25 mouse cellular contexts compared by ENCODE assay signal in the genomic region with DNA sequence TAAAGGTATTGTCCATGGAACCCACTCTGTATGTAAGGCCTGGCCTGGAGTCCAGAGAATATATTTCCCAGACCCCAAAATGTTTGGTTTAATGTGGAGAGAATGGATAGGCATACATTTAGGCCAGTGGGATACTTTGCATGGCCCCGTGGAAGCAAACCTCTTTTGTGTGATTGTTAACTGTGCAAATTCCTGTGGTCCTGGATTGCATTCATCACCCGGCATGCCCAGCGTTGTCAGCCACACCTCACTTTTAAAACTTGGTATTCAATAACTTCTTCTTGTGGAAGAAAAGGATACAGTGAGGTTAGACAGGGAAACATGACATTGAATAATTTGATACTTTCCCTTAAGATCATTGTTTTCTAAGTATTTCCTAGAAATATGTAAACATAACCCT. TPM values are rescaled to one million over a fixed set of nuclear protein-coding genes. Genes with fewer than 3 reads are reported as not detected.
"Had no signal": no experiment of that assay in that cellular context is flagged by ENCODE, and none has a peak within 500 bp of the region (broad histone marks: within the 10 kb centered on the region; RNA-seq: fewer than 3 reads in every experiment).

No protein-coding gene starts in this region.

- H3K36me3 ChIP-seq: heart, embryonic 10.5 days; heart, embryonic 12.5 days; hindbrain, embryonic 13.5 days; hindbrain, embryonic 15.5 days; kidney, embryonic 15.5 days; limb, embryonic 13.5 days; limb, embryonic 15.5 days; liver, embryonic 12.5 days had no signal

- DNase-seq: gastrocnemius, adult 2 months; gastrocnemius, postnatal 10 days; gastrocnemius, postnatal 25 days; heart, adult 18-20 months; heart, postnatal 10 days; heart, postnatal 4 days; kidney, adult 11 months; kidney, adult 2 months; kidney, adult 9 months; kidney, postnatal 14 days; kidney, postnatal 36 days; layer of hippocampus, adult 9-11 months; layer of hippocampus, postnatal 36 days; left cerebral cortex, postnatal 4 days had no signal

- H3K27me3 ChIP-seq: heart, embryonic 12.5 days; hindbrain, embryonic 13.5 days; hindbrain, embryonic 15.5 days; kidney, embryonic 15.5 days; limb, embryonic 13.5 days; limb, embryonic 15.5 days; liver, embryonic 12.5 days had no signal

- H3K4me3 ChIP-seq: gastrocnemius, adult 2 months; heart, embryonic 10.5 days; heart, embryonic 12.5 days; hindbrain, embryonic 13.5 days; hindbrain, embryonic 15.5 days; kidney, embryonic 15.5 days; limb, embryonic 13.5 days; limb, embryonic 15.5 days; liver, embryonic 12.5 days had no signal

- H3K4me2 ChIP-seq: heart, embryonic 12.5 days; hindbrain, embryonic 13.5 days; hindbrain, embryonic 15.5 days; kidney, embryonic 15.5 days; limb, embryonic 13.5 days; limb, embryonic 15.5 days; liver, embryonic 12.5 days had no signal

- ATAC-seq: hindbrain, postnatal 0 days; intestine, embryonic 16.5 days; liver, embryonic 12.5 days had no signal

RNA-seq across cellular contexts. Expression of gene Sema5a, which starts 46.4 kb away (rescaled TPM):
- total RNA-seq: granulocyte monocyte progenitor cell, adult 5-6 weeks had no signal
